Mouse (Mus musculus): ENCODE data around the gene Igdcc3. TPM values are rescaled to one million over a fixed set of nuclear protein-coding genes. Genes with fewer than 3 reads are reported as not detected.

Gene Igdcc3
- not detected for polyA plus RNA-seq (2021)

- ATAC-seq (no peak), DNase-seq (ENCODE audit: low read depth, low spot score) (no peak)
- ChIA-PET POLR2A (interaction anchor here (0.5 to 1.0 kb wide), 2 partner anchors 24 to 26 kb away, joined by 3 to 4 read pairs; no protein-coding TSS in a partner anchor), CTCF (no interaction called here)
- in situ Hi-C loops (cut with MboI; ENCODE audit: low pct_unique_long_range_greater_than_20kb): no loop called here
- peaks cover 81% of the 10 kb centered on the region for H3K27me3 ChIP-seq
- TF ChIP-seq CTCF (IDR thresholded peaks at IDR 0.05): no peak
These were observed at the start of gene Igdcc3 for GRCm38 (mm10) chr9:65140936-65141305. Gene Igdcc3, plus strand, starts transcription at chr9:65141189.

- H3K27me3 ChIP-seq: no peaks in the 10 kb centered on the region
- ChIA-PET CTCF (interaction anchor here (2.1 kb wide), 1 partner anchor 11 kb away, joined by 5 read pairs; no protein-coding TSS in a partner anchor), POLR2A (interaction anchor here (0.7 kb wide), 1 partner anchor 22 kb away, joined by 5 read pairs; no protein-coding TSS in a partner anchor)
- no peak for ATAC-seq
- in situ Hi-C loops (cut with MboI; ENCODE audit: low pct_unique_long_range_greater_than_20kb): no loop called here
- no peak for DNase-seq (ENCODE audit: low read depth, low spot score)
- TF ChIP-seq CTCF (IDR thresholded peaks at IDR 0.05): no peak
These were observed 46.8 kb upstream of the Igdcc3 start for GRCm38 (mm10) chr9:65094237-65094636.

GRCm38 (mm10) chr9:65100991-65101685, 39.9 kb upstream of the Igdcc3 start, which contains the start of gene Igdcc4:
Gene Igdcc4, plus strand, starts transcription at chr9:65101486.
- ChIA-PET CTCF (no interaction called here), POLR2A (interaction anchor here (1.0 kb wide), 1 partner anchor 68 kb away, joined by 3 read pairs; no protein-coding TSS in a partner anchor)
- in situ Hi-C loops (cut with MboI; ENCODE audit: low pct_unique_long_range_greater_than_20kb): no loop called here
- ATAC-seq: no peak
- H3K27me3 ChIP-seq: peaks cover 6% of the 10 kb centered on the region
- no peak for TF ChIP-seq CTCF (IDR thresholded peaks at IDR 0.05)
- DNase-seq (ENCODE audit: low read depth, low spot score): no peak

GRCm38 (mm10) chr9:65101686-65102376, 39.2 kb upstream of the Igdcc3 start:
- POLR2A ChIA-PET: interaction anchor here (1.0 kb wide), 1 partner anchor 69 kb away, joined by 3 read pairs; no protein-coding TSS in a partner anchor
- in situ Hi-C loops (cut with MboI; ENCODE audit: low pct_unique_long_range_greater_than_20kb): no loop called here
- no peak for TF ChIP-seq CTCF (IDR thresholded peaks at IDR 0.05)
- DNase-seq (ENCODE audit: low read depth, low spot score) (no peak), ATAC-seq (no peak)
- CTCF ChIA-PET: no interaction called here
- peaks cover 10% of the 10 kb centered on the region for H3K27me3 ChIP-seq

- ChIA-PET CTCF (no interaction called here), POLR2A (interaction anchor here (1.0 kb wide), 1 partner anchor 69 kb away, joined by 3 read pairs; no protein-coding TSS in a partner anchor)
- ATAC-seq (no peak), DNase-seq (ENCODE audit: low read depth, low spot score) (no peak)
- H3K27me3 ChIP-seq: peaks cover 16% of the 10 kb centered on the region
- TF ChIP-seq CTCF (IDR thresholded peaks at IDR 0.05): no peak
- in situ Hi-C loops (cut with MboI; ENCODE audit: low pct_unique_long_range_greater_than_20kb): no loop called here
These were observed 38.4 kb upstream of the Igdcc3 start for GRCm38 (mm10) chr9:65102377-65103172.

- ChIA-PET CTCF (no interaction called here), POLR2A (no interaction called here)
- peaks cover 16% of the 10 kb centered on the region for H3K27me3 ChIP-seq
- DNase-seq (ENCODE audit: low read depth, low spot score) (no peak), ATAC-seq (no peak)
- in situ Hi-C loops (cut with MboI; ENCODE audit: low pct_unique_long_range_greater_than_20kb): no loop called here
- no peak for TF ChIP-seq CTCF (IDR thresholded peaks at IDR 0.05)
These were observed 37.7 kb upstream of the Igdcc3 start for GRCm38 (mm10) chr9:65103173-65103752.

- ChIA-PET CTCF (interaction anchor here (1.3 kb wide), 1 partner anchor 13 kb away, joined by 3 read pairs; no protein-coding TSS in a partner anchor), POLR2A (no interaction called here)
- peaks cover 16% of the 10 kb centered on the region for H3K27me3 ChIP-seq
- in situ Hi-C loops (cut with MboI; ENCODE audit: low pct_unique_long_range_greater_than_20kb): no loop called here
- DNase-seq (ENCODE audit: low read depth, low spot score): no peak
- ATAC-seq: no peak
- TF ChIP-seq CTCF (IDR thresholded peaks at IDR 0.05): no peak
These were observed 34.2 kb upstream of the Igdcc3 start for GRCm38 (mm10) chr9:65106821-65107220.

- H3K27me3 ChIP-seq: peaks cover 17% of the 10 kb centered on the region
- no peak for DNase-seq (ENCODE audit: low read depth, low spot score)
- in situ Hi-C loops (cut with MboI; ENCODE audit: low pct_unique_long_range_greater_than_20kb): no loop called here
- POLR2A ChIA-PET: no interaction called here
- no peak for TF ChIP-seq CTCF (IDR thresholded peaks at IDR 0.05)
- ATAC-seq: no peak
- CTCF ChIA-PET: no interaction called here
These were observed 33.1 kb upstream of the Igdcc3 start for GRCm38 (mm10) chr9:65107893-65108292.

- ATAC-seq (no peak), DNase-seq (ENCODE audit: low read depth, low spot score) (no peak)
- in situ Hi-C loops (cut with MboI; ENCODE audit: low pct_unique_long_range_greater_than_20kb): no loop called here
- CTCF ChIA-PET: interaction anchor here (1.3 kb wide), 1 partner anchor 14 kb away, joined by 3 read pairs; no protein-coding TSS in a partner anchor
- peaks cover 23% of the 10 kb centered on the region for H3K27me3 ChIP-seq
- no peak for TF ChIP-seq CTCF (IDR thresholded peaks at IDR 0.05)
- POLR2A ChIA-PET: no interaction called here
These were observed 31.6 kb upstream of the Igdcc3 start for GRCm38 (mm10) chr9:65109132-65110072.
